ENCODE assay signal across 9 mouse cellular contexts in the genomic region with DNA sequence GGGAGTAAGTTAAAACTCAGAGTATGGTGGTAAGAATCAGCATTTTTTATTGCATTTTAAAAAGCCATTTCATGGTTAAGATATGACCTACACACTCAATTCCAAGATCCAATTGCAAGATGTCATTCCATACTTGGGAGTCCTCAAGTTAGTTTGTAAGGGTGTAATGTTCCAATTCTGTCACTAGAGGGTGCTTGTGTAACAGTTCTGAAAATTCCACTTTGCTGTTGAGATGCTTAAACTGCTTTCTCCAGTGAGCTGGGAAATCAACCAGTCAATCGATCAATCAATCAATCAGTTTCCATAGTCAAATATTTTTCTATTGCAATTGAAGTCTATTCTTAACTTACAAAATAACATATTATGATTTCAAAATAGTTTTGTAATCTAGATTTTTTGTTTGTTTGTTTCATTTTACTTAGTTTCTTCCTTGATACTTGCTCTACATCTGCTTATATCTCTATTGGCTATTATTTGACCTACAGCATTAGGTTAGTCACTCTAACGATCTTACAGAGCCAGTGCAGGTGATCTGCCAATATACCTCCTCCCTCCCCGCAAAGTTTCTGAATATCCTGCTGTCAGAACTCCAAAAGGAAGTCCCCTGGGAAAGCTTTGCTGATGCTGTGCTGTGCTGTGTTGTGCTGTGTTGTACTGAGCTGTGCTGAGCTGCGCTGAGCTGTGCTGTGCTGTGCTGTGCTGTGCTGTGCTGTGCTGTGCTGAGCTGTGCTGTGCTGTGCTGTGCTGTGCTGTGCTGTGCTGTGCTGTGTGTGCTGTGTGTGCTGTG.
DNase-seq lines count a peak whose midpoint lies in the region; ATAC-seq and TF ChIP-seq lines count a peak whose summit lies in the region.
"Had no signal": no experiment of that assay in that cellular context is flagged by ENCODE, and none has a peak within 500 bp of the region (broad histone marks: within the 10 kb centered on the region; RNA-seq: fewer than 3 reads in every experiment).

No protein-coding gene starts in this region.

- H3K4me2 ChIP-seq in kidney, postnatal 0 days (ENCODE audit: low read length) = no peak overlapping the region
- no peak overlapping the region for H3K4me2 ChIP-seq in CH12.LX (ENCODE audit: insufficient read depth, low read depth, poor library complexity, severe bottlenecking)
- no peak overlapping the region for H3K4me2 ChIP-seq in hindbrain, embryonic 14.5 days (replicated peaks)
- H3K4me2 ChIP-seq in neural tube, embryonic 13.5 days = no peak overlapping the region
- H3K4me2 ChIP-seq: heart, embryonic 13.5 days had no signal

- ATAC-seq in kidney, postnatal 0 days (replicated peaks; ENCODE audit: low FRiP score, low read depth) = 0 out of 2 replicates have a peak, but pooled peaks have one; percentile 21
- ATAC-seq in hindbrain, embryonic 14.5 days (ENCODE audit: low FRiP score) = peak; percentile 75; the same call in 1 of the 2 replicates
- peak; percentile 20; the same call in 1 of the 2 replicates for ATAC-seq in neural tube, embryonic 13.5 days (ENCODE audit: low read depth)

- 45% methylated on average over 4 of the region's 4 CpGs for WGBS in kidney, postnatal 0 days
- 64% methylated on average over 4 of the region's 4 CpGs for WGBS in hindbrain, embryonic 14.5 days
- WGBS in neural tube, embryonic 13.5 days = 66% methylated on average over 4 of the region's 4 CpGs

- H3K4me3 ChIP-seq in kidney, postnatal 0 days (replicated peaks; ENCODE audit: low read depth, low read length) = no peak overlapping the region
- H3K4me3 ChIP-seq in CH12.LX (replicated peaks in 1 of 3; ENCODE audit: low read depth in 2 of 3, low read length in 2 of 3, poor library complexity in 1 of 3) = peak overlapping the region in 1 of 3 experiments; percentile 40
- H3K4me3 ChIP-seq in hindbrain, embryonic 14.5 days (replicated peaks; ENCODE audit: low read length) = no peak overlapping the region
- no peak overlapping the region for H3K4me3 ChIP-seq in neural tube, embryonic 13.5 days
- H3K4me3 ChIP-seq: heart, embryonic 13.5 days had no signal

- dilution Hi-C loops in CH12.LX (cut with MboI; ENCODE audit: extremely low pct_ligation_motif_present, extremely low pct_unique_long_range_greater_than_20kb, low sequenced_read_pairs) = loop anchor here (25.0 kb wide), 1 partner anchor 256 kb away; no protein-coding TSS in a partner anchor

- H3K79me2 ChIP-seq in CH12.LX (replicated peaks; ENCODE audit: control insufficient read depth, extremely low read depth, insufficient read depth, poor library complexity, severe bottlenecking) = no peaks in the 10 kb centered on the region

- TF ChIP-seq RAD21 in CH12.LX (IDR thresholded peaks at IDR 0.05; ENCODE audit: low read depth, low read length) = peak; percentile 99

- no peaks in the 10 kb centered on the region for H3K9me3 ChIP-seq in kidney, postnatal 0 days (replicated peaks; ENCODE audit: low read length)
- no peaks in the 10 kb centered on the region for H3K9me3 ChIP-seq in CH12.LX (replicated peaks; ENCODE audit: low read length)
- H3K9me3 ChIP-seq in hindbrain, embryonic 14.5 days (ENCODE audit: control insufficient read depth, low read length) = no peaks in the 10 kb centered on the region
- no peaks in the 10 kb centered on the region for H3K9me3 ChIP-seq in neural tube, embryonic 13.5 days
- H3K9me3 ChIP-seq: heart, embryonic 13.5 days had no signal

- no peak for TF ChIP-seq POLR2A in CH12.LX (IDR thresholded peaks at IDR 0.05; ENCODE audit: low read depth, low read length)

- no peak overlapping the region for H3K9ac ChIP-seq in kidney, postnatal 0 days (ENCODE audit: low read depth, low read length)
- H3K9ac ChIP-seq in CH12.LX (ENCODE audit: insufficient read depth, low read depth) = no peak overlapping the region
- no peak overlapping the region for H3K9ac ChIP-seq in hindbrain, embryonic 14.5 days
- H3K9ac ChIP-seq in neural tube, embryonic 13.5 days = no peak overlapping the region
- H3K9ac ChIP-seq: heart, embryonic 13.5 days had no signal

- TF ChIP-seq EP300 in CH12.LX (IDR thresholded peaks at IDR 0.05; ENCODE audit: low read length) = no peak

- peak; percentile 95 for TF ChIP-seq CTCF in kidney, postnatal 0 days (IDR thresholded peaks at IDR 0.05; ENCODE audit: low read depth)
- TF ChIP-seq CTCF in CH12.LX (conservative IDR thresholded peaks at IDR 0.05 in 1 of 2, IDR thresholded peaks at IDR 0.05 in 1 of 2; ENCODE audit: low read depth in 2 of 2, low read length in 2 of 2) = peak; percentile 87 to 94

- H3K36me3 ChIP-seq in kidney, postnatal 0 days (ENCODE audit: insufficient read depth, low read length) = no peaks in the 10 kb centered on the region
- H3K36me3 ChIP-seq in CH12.LX (replicated peaks in 1 of 2; ENCODE audit: control insufficient read depth in 1 of 2, insufficient read depth in 1 of 2, low read length in 1 of 2) = no peaks in the 10 kb centered on the region
- H3K36me3 ChIP-seq in hindbrain, embryonic 14.5 days (replicated peaks; ENCODE audit: control insufficient read depth, insufficient read depth) = no peaks in the 10 kb centered on the region
- no peaks in the 10 kb centered on the region for H3K36me3 ChIP-seq in neural tube, embryonic 13.5 days

- peak; percentile 88 for DNase-seq in kidney, postnatal 0 days (ENCODE audit: low spot score)
- DNase-seq in kidney, adult 11 months = no peak
- DNase-seq in CH12.LX (ENCODE audit: extremely low read depth) = peak; percentile 65
- DNase-seq in WW6 (ENCODE audit: low read depth, low spot score) = peak; percentile 14
- DNase-seq in hindbrain, embryonic 14.5 days (ENCODE audit: low spot score) = peak; percentile 90
- DNase-seq in adrenal gland, postnatal 10 days = no peak
- DNase-seq in thymus, postnatal 36 days = no peak

- no peaks in the 10 kb centered on the region for H3K4me1 ChIP-seq in kidney, postnatal 0 days (replicated peaks; ENCODE audit: insufficient read depth, low read length)
- H3K4me1 ChIP-seq in CH12.LX (ENCODE audit: control insufficient read depth in 1 of 2, insufficient read depth in 2 of 2) = peaks cover 0 to 5% of the 10 kb centered on the region in 2 experiments; a peak in 2 of 4 replicates
- H3K4me1 ChIP-seq in hindbrain, embryonic 14.5 days (replicated peaks; ENCODE audit: control insufficient read depth, insufficient read depth, low read length) = no peaks in the 10 kb centered on the region
- H3K4me1 ChIP-seq in neural tube, embryonic 13.5 days (replicated peaks) = peaks cover 6% of the 10 kb centered on the region; the same call in 1 of the 2 replicates

- no peaks in the 10 kb centered on the region for H3K27me3 ChIP-seq in kidney, postnatal 0 days (ENCODE audit: insufficient read depth, low read length)
- H3K27me3 ChIP-seq in CH12.LX (replicated peaks) = no peaks in the 10 kb centered on the region
- no peaks in the 10 kb centered on the region for H3K27me3 ChIP-seq in hindbrain, embryonic 14.5 days (ENCODE audit: control insufficient read depth, insufficient read depth, low read length)
- H3K27me3 ChIP-seq in neural tube, embryonic 13.5 days = no peaks in the 10 kb centered on the region
- H3K27me3 ChIP-seq: heart, embryonic 13.5 days had no signal

- no peak overlapping the region for H3K27ac ChIP-seq in kidney, postnatal 0 days
- H3K27ac ChIP-seq in CH12.LX (ENCODE audit: insufficient read depth, low read depth) = no peak overlapping the region; the same call in 1 of the 2 replicates
- no peak overlapping the region for H3K27ac ChIP-seq in hindbrain, embryonic 14.5 days
- H3K27ac ChIP-seq in neural tube, embryonic 13.5 days (replicated peaks) = no peak overlapping the region
- H3K27ac ChIP-seq: heart, embryonic 13.5 days had no signal

- in situ Hi-C loops in CH12.LX (cut with MboI; ENCODE audit: low pct_ligation_motif_present, low pct_unique_long_range_greater_than_20kb, low sequenced_read_pairs) = loop anchor here (25.0 kb wide), 1 partner anchor 469 kb away; no protein-coding TSS in a partner anchor

TF ChIP-seq in CH12.LX, 34 proteins besides CTCF, POLR2A, EP300 and RAD21:
- TF ChIP-seq NELFE (IDR thresholded peaks at IDR 0.05; ENCODE audit: low read depth, low read length) = no peak
- TF ChIP-seq JUND (conservative IDR thresholded peaks at IDR 0.05; ENCODE audit: low read depth, low read length) = 0 out of 2 replicates have a peak, but pooled peaks have one; percentile 8
- no peak for TF ChIP-seq CHD2 (IDR thresholded peaks at IDR 0.05; ENCODE audit: low read length)
- no peak for TF ChIP-seq CHD1 (IDR thresholded peaks at IDR 0.05; ENCODE audit: low read depth, low read length)
- no peak for TF ChIP-seq TBP (conservative IDR thresholded peaks at IDR 0.05; ENCODE audit: low read depth, low read length)
- TF ChIP-seq MAX (IDR thresholded peaks at IDR 0.05; ENCODE audit: low read length) = no peak
- TF ChIP-seq GABPA (IDR thresholded peaks at IDR 0.05; ENCODE audit: insufficient replicate concordance, low read depth, low read length) = no peak
- no peak for TF ChIP-seq UBTF (IDR thresholded peaks at IDR 0.05; ENCODE audit: low read depth, low read length)
- no peak for TF ChIP-seq POLR2AphosphoS2 (IDR thresholded peaks at IDR 0.05; ENCODE audit: low read depth, low read length)
- TF ChIP-seq ZC3H11A (IDR thresholded peaks at IDR 0.05; ENCODE audit: low read depth, low read length) = peak; percentile 98
- no peak for TF ChIP-seq TCF12 (IDR thresholded peaks at IDR 0.05; ENCODE audit: low read depth, low read length)
- no peak for TF ChIP-seq MXI1 (IDR thresholded peaks at IDR 0.05; ENCODE audit: low read depth, low read length)
- no peak for TF ChIP-seq ELF1 (IDR thresholded peaks at IDR 0.05; ENCODE audit: low read depth, low read length)
- no peak for TF ChIP-seq MAFK (IDR thresholded peaks at IDR 0.05; ENCODE audit: insufficient replicate concordance, low read length)
- no peak for TF ChIP-seq BHLHE40 (IDR thresholded peaks at IDR 0.05; ENCODE audit: low read depth, low read length)
- peak; percentile 99 for TF ChIP-seq SMC3 (IDR thresholded peaks at IDR 0.05; ENCODE audit: low read depth, low read length)
- TF ChIP-seq E2F4 (IDR thresholded peaks at IDR 0.05; ENCODE audit: insufficient replicate concordance, low read depth, low read length) = no peak
- TF ChIP-seq USF1 (IDR thresholded peaks at IDR 0.05; ENCODE audit: low read depth, low read length) = no peak
- no peak for TF ChIP-seq IRF4 (IDR thresholded peaks at IDR 0.05; ENCODE audit: low read depth, low read length)
- TF ChIP-seq ZNF384 (IDR thresholded peaks at IDR 0.05; ENCODE audit: low read depth, low read length) = no peak
- no peak for TF ChIP-seq NRF1 (IDR thresholded peaks at IDR 0.05; ENCODE audit: low read depth, low read length)
- 0 out of 2 replicates have a peak, but pooled peaks have one; percentile 11 for TF ChIP-seq MYC (IDR thresholded peaks at IDR 0.05; ENCODE audit: low read depth, low read length)
- TF ChIP-seq JUN (IDR thresholded peaks at IDR 0.05; ENCODE audit: insufficient read depth, low read depth, low read length) = no peak
- no peak for TF ChIP-seq RCOR1 (conservative IDR thresholded peaks at IDR 0.05; ENCODE audit: low read depth, low read length)

Comparison
In these comparisons a context has a peak if more than half of its experiments do, and no peak if none do; other contexts are left out.
1. DNase-seq: peak in kidney, postnatal 0 days (single experiment), CH12.LX (single experiment), WW6 (single experiment) and hindbrain, embryonic 14.5 days (single experiment); none in kidney, adult 11 months (single experiment), adrenal gland, postnatal 10 days (single experiment) and thymus, postnatal 36 days (0 of 2).
2. ATAC-seq: peak in every context shown above with its lines; median percentile 75 in hindbrain, embryonic 14.5 days; 21 in kidney, postnatal 0 days; 20 in neural tube, embryonic 13.5 days.